Mouse (Mus musculus) midbrain, postnatal 0 days (tissue): Measurements from ENCODE around the gene Olfr1386. TPM values are rescaled to one million over a fixed set of nuclear protein-coding genes. Genes with fewer than 3 reads are reported as not detected.
"Not testable (repeated sequence)": the region's sequence is repeated elsewhere in the genome, so short reads cannot be mapped to it uniquely, and the experiment has no call there.

ENCODE experiments used
- ATAC-seq: fragments of 200-750 bp; cut with Nextera tagmentation; 2 replicates; pipeline ENCODE4 v1.8.0; 2017; ENCODE audit warnings: moderate number of reproducible peaks, mild to moderate bottlenecking, moderate TSS enrichment, moderate library complexity; ENCODE audit not compliant: low FRiP score
- DNase-seq: peaks from one replicate; pipeline ENCODE4 v3.0.0-alpha.2; 2015; ENCODE audit warnings: low spot score
- H3K27ac ChIP-seq: fragments of 300-500 bp; sonication (generic); 2 replicates; pipeline ENCODE4 v1.5.1; 2014; ENCODE audit warnings: low read depth, mild to moderate bottlenecking, low read length, mixed read lengths
- H3K27me3 ChIP-seq: fragments of 300-500 bp; sonication (generic); 2 replicates; pipeline ENCODE4 v1.6.1; 2014; ENCODE audit warnings: low read length, control low read depth, mixed read lengths; ENCODE audit not compliant: insufficient read depth
- H3K36me3 ChIP-seq: fragments of 300-500 bp; sonication (generic); 2 replicates; pipeline ENCODE4 v1.6.1; 2014; ENCODE audit warnings: low read length, control low read depth, mixed read lengths; ENCODE audit not compliant: insufficient read depth
- H3K4me1 ChIP-seq: fragments of 300-500 bp; sonication (generic); 2 replicates; pipeline ENCODE4 v1.6.1; 2014; ENCODE audit warnings: mild to moderate bottlenecking, control low read depth, antibody characterized with exemption, low read length, mixed read lengths; ENCODE audit not compliant: insufficient read depth
- H3K4me2 ChIP-seq: fragments of 300-500 bp; sonication (generic); 2 replicates; pipeline ENCODE4 v1.6.1; 2014; ENCODE audit warnings: low read depth, mild to moderate bottlenecking, low read length, mixed read lengths; ENCODE audit not compliant: poor library complexity, severe bottlenecking
- H3K4me3 ChIP-seq: fragments of 300-500 bp; sonication (generic); 2 replicates; pipeline ENCODE4 v1.5.1; 2014; ENCODE audit warnings: low read depth, mild to moderate bottlenecking, low read length, moderate library complexity
- H3K9ac ChIP-seq: fragments of 300-500 bp; sonication (generic); replicated peaks from 2 replicates; pipeline ENCODE4 v1.6.1; 2014; ENCODE audit warnings: mild to moderate bottlenecking, low read length, moderate library complexity, mixed read lengths; ENCODE audit not compliant: poor library complexity, severe bottlenecking
- H3K9me3 ChIP-seq: fragments of 300-500 bp; sonication (generic); 2 replicates; pipeline ENCODE4 v1.6.1; 2016; ENCODE audit warnings: low read length, control low read depth
- CTCF ChIP-seq: IDR thresholded peaks from 2 replicates; pipeline ENCODE4 v1.5.1; 2016; ENCODE audit warnings: antibody characterized with exemption, mild to moderate bottlenecking
- WGBS: fragments of 180-500 bp; shearing (Covaris S2); extraction: QIAGEN DNeasy Blood & Tissue Kit; methylation state at CpG from one replicate; pipeline ENCODE4 v1.1.7; 2014; 5-methylcytosine and 5-hydroxymethylcytosine counted together
- polyA plus RNA-seq: library from polyadenylated mRNA; unstranded; fragments of >200 nt; fragmentation: Nextera tagmentation; extraction: Ambion mirVana; gene quantifications from 2 replicates; pipeline ENCODE4 v1.2.1, GENCODE M21; 2015
- total RNA-seq: library from RNA; depleted of rRNA; stranded (reverse); fragments of >200 nt; gene quantifications from 2 replicates; pipeline ENCODE4 v1.2.3, GENCODE M21; 2014; rRNA removed

Olfr1386 gene
- total RNA-seq (not detected in 2 replicates), polyA plus RNA-seq (not detected in 2 replicates)

DNA sequence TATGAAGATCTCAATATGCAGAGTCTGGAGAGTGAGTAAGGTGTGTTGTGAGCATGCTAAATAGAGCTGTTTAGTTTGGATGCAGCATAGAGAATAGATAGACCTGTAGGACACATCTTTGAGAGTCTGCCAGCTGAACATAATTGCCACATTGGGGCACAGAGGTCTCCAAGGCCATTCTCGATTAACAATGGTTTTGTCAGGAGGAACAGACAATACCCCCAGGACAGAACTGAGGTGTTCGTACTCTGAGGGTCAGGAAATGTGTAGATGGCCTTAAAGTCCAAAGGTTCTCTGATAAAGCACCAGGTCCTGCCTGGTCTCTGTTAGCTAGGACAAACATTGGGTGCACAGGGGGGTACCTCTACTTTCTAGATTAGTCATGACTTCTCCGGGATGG is at the start of gene Olfr1386:
Gene Olfr1386 (plus strand): TSS at position 301 of the 400 bp plus-strand sequence.
- 86% methylated on average over 2 of the region's 3 CpGs for WGBS
- not testable (repeated sequence) for H3K4me3 ChIP-seq

DNA sequence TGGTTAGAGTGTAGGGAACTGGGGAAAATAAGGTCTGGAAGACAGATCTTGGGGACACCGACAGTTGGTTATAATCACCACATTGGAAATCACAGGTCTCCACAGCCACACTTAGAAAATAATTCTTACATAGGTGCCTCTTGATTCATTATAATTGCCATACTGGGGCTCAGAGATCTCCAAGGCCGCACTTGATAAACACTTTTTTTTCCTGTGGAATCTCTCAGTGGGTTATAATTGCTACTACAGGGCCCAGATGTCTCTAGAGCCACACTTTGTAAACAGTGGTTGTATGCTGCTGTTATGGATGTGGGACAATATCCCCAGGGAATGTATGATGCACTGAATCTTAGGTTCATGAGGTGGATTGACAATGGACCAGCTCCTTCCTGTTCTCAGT is 42.1 kb upstream of the Olfr1386 start, which contains the start of gene Olfr1389:
Gene Olfr1389 (plus strand): TSS at position 301 of the 400 bp plus-strand sequence.
- Histone ChIP-seq H3K4me3 (no peak within 1 kb of the TSS), H3K9ac (no peak within 1 kb of the TSS), H3K9me3 (no peaks in the 10 kb centered on the region), H3K27ac (no peak within 1 kb of the TSS), H3K36me3 (no peaks in the 10 kb centered on the region), H3K4me1 (no peaks in the 10 kb centered on the region), H3K4me2 (no peak within 1 kb of the TSS), H3K27me3 (no peaks in the 10 kb centered on the region)
- ATAC-seq (no peak), DNase-seq (no peak)
- 90% methylated on average over 2 of the region's 2 CpGs for WGBS
- no peak for TF ChIP-seq CTCF

More for the DNA sequence above, at the start of gene Olfr1386:
- not testable (repeated sequence) for H3K27me3 ChIP-seq, H3K9ac ChIP-seq, DNase-seq, ATAC-seq, H3K36me3 ChIP-seq, H3K4me2 ChIP-seq, H3K4me1 ChIP-seq, H3K9me3 ChIP-seq, H3K27ac ChIP-seq

DNA sequence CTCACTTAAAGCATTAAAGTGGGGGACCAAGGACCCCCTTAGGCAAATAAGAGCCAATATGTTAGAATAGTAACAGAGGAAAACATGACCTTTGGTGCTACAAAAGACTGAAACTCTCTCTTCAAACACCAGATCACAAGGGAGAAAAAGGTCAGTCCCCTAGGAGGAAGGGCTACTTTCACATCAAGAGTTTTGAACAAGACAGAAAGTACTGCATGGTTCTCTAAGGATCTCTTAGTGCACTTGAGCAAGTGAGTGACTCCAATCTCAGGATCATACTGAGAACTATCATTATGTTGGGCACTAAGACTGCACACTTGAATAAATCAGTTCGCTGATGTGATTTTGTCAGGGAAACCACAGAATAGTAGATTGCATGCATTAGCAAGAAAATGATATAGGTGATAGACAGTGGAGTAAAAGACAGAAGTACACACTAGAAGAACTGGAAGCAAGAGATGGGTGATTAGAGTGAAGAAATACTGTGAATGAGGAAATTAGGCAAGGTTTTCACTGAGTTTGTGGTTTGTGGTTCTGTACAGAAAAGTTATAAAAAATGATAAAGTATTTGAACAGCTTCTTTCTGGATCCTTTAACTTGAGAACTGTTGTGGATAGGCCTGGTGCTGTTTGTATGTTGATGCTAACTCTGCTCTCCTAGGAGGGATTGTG is 39.5 kb upstream of the Olfr1386 start:
- Histone ChIP-seq H3K9ac (no peak overlapping the region), H3K36me3 (no peaks in the 10 kb centered on the region), H3K4me1 (no peaks in the 10 kb centered on the region), H3K27me3 (no peaks in the 10 kb centered on the region), H3K27ac (no peak overlapping the region), H3K4me3 (no peak overlapping the region), H3K9me3 (no peaks in the 10 kb centered on the region), H3K4me2 (no peak overlapping the region)
- ATAC-seq = no peak
- no peak for DNase-seq
- no peak for TF ChIP-seq CTCF
- WGBS = 93% methylated on average over 1 of the region's 1 CpGs

DNA sequence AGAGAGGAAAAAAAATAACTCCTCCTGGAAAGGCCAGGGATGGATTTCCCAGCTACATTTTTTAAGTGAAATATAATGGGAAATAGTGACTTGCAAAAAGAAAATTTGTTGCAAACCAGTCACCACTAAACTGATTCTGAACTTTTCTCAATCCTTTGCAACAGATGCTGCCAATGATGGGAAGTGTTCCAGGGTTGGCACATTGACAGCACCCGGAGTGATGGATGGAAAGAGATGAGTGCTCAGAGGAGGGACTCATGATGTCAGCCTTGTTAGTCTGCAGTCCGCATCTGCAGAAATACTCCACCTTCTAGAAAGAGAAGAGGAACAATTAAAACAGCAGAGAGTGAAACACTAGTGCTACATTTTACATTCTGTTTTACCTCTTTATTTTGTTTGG is 35.2 kb upstream of the Olfr1386 start:
- ATAC-seq (no peak), DNase-seq (peak; percentile 27)
- no peaks in the 10 kb centered on the region for H3K27me3 ChIP-seq
- TF ChIP-seq CTCF = no peak
- WGBS = 87% methylated on average over 2 of the region's 2 CpGs
- H3K4me1 ChIP-seq = no peaks in the 10 kb centered on the region
- no peak overlapping the region for H3K9ac ChIP-seq
- no peaks in the 10 kb centered on the region for H3K9me3 ChIP-seq
- H3K4me3 ChIP-seq = no peak overlapping the region
- H3K27ac ChIP-seq = no peak overlapping the region
- H3K36me3 ChIP-seq = no peaks in the 10 kb centered on the region
- H3K4me2 ChIP-seq = no peak overlapping the region

DNA sequence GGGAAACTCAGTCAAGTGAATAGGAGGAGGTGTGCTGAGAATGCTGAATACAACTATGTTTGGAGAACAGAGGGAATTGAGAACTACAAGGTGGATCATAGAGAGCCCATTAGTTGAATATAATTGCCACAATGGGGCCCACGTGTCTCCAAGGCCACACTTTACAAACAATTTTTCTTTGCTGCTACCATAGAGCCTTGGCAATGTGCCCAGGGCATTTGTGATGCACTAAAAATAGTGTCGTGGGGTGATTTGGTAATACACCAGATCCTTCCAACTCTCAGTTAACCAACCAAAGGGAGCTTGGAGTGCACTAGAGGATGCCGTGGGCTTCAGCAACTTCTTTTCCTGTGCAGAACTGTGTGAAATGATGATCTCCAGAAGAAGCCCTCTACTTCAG is 28.4 kb upstream of the Olfr1386 start, which contains the start of gene Olfr1388:
Gene Olfr1388 (plus strand): TSS at position 214 of the 400 bp plus-strand sequence.
- no peak for TF ChIP-seq CTCF
- Histone ChIP-seq H3K4me2 (no peak within 1 kb of the TSS), H3K9me3 (no peaks in the 10 kb centered on the region), H3K36me3 (no peaks in the 10 kb centered on the region), H3K4me3 (no peak within 1 kb of the TSS), H3K9ac (no peak within 1 kb of the TSS), H3K27ac (no peak within 1 kb of the TSS), H3K27me3 (no peaks in the 10 kb centered on the region), H3K4me1 (no peaks in the 10 kb centered on the region)
- ATAC-seq = no peak
- no peak for DNase-seq
- WGBS = 73% methylated on average over 3 of the region's 3 CpGs

DNA sequence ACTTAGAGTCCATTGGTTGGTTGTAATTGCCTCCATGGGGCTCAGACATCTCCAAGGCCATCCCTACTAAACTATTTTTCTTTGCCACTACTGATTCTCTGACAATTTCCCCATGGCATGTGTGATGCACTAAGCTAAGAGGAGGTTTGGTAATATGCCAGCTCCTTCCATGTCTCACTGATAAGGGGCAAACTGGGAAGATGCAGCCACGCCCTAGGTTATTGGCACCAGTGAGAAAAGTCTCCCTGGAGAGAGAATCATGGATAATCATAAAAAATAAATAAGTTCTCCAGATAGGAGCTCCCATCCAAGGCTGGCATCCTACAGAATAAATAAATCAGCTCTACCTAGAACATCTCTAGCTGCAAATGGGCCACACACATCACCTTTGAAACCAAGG is 9.8 kb upstream of the Olfr1386 start, which contains the start of gene Olfr1387:
Gene Olfr1387 (plus strand): TSS at position 301 of the 400 bp plus-strand sequence.
- H3K27me3 ChIP-seq = no peaks in the 10 kb centered on the region
- no peak within 1 kb of the TSS for H3K27ac ChIP-seq
- no peaks in the 10 kb centered on the region for H3K9me3 ChIP-seq
- H3K4me3 ChIP-seq = no peak within 1 kb of the TSS
- H3K9ac ChIP-seq = no peak within 1 kb of the TSS
- no peaks in the 10 kb centered on the region for H3K4me1 ChIP-seq
- no peak for ATAC-seq
- TF ChIP-seq CTCF = no peak
- no peak for DNase-seq
- no peak within 1 kb of the TSS for H3K4me2 ChIP-seq
- no peaks in the 10 kb centered on the region for H3K36me3 ChIP-seq
- 82% methylated on average over 1 of the region's 1 CpGs for WGBS
